Mouse (Mus musculus) heart, adult 2 months (tissue): ENCODE measurements around the gene Usp30. TPM values are rescaled to one million over a fixed set of nuclear protein-coding genes. Genes with fewer than 3 reads are reported as not detected.

Experiments
- DNase-seq, 2 experiments: peaks; one replicate each; pipeline ENCODE4 v3.0.0; 2021
- H3K27ac ChIP-seq: fragments of 200-600 bp; 2 replicates; pipeline ENCODE4 v1.8.1; 2022
- H3K27me3 ChIP-seq: fragments of 200-500 bp; 2 replicates; pipeline ENCODE4 v1.6.1; 2012; ENCODE audit warnings: mild to moderate bottlenecking, low read length, inconsistent platforms, mixed read lengths; ENCODE audit not compliant: control insufficient read depth, insufficient read depth
- H3K36me3 ChIP-seq: fragments of 200-500 bp; 2 replicates; pipeline ENCODE4 v1.6.1; 2012; ENCODE audit warnings: low read length, inconsistent platforms; ENCODE audit not compliant: control insufficient read depth, insufficient read depth
- H3K4me1 ChIP-seq: fragments of 200-500 bp; 2 replicates; pipeline ENCODE4 v1.6.1; 2011; ENCODE audit warnings: low read length; ENCODE audit not compliant: control insufficient read depth, insufficient read depth
- H3K4me3 ChIP-seq: fragments of 200-600 bp; 2 replicates; pipeline ENCODE4 v1.8.1; 2022
- H3K79me2 ChIP-seq: fragments of 200-500 bp; replicated peaks from 2 replicates; pipeline ENCODE4 v1.6.1; 2012; ENCODE audit warnings: mild to moderate bottlenecking, inconsistent platforms, low read length, moderate library complexity, mixed read lengths; ENCODE audit not compliant: control insufficient read depth, insufficient read depth
- H3K9ac ChIP-seq: fragments of 200-500 bp; 2 replicates; pipeline ENCODE4 v1.6.1; 2012; ENCODE audit warnings: low read depth, mild to moderate bottlenecking, control low read depth, inconsistent platforms, low read length, mixed read lengths
- CTCF ChIP-seq: fragments of 200-600 bp; IDR thresholded peaks from 2 replicates; pipeline ENCODE4 v1.8.1; 2022; ENCODE audit warnings: antibody characterized with exemption, mild to moderate bottlenecking, moderate library complexity
- EP300 ChIP-seq: fragments of 200-500 bp; IDR thresholded peaks from 2 replicates; pipeline ENCODE4 v1.6.1; 2011; ENCODE audit warnings: low read depth, low read length, control low read depth; ENCODE audit not compliant: insufficient read depth
- POLR2A ChIP-seq: fragments of 200-500 bp; IDR thresholded peaks from 2 replicates; pipeline ENCODE4 v1.6.1; 2011; ENCODE audit warnings: mild to moderate bottlenecking, low read depth, low read length, control low read depth; ENCODE audit not compliant: insufficient read depth
- WGBS: fragments of 180-500 bp; shearing (Covaris S2); methylation state at CpG from one replicate; pipeline ENCODE4 v1.1.7; 2018; 5-methylcytosine and 5-hydroxymethylcytosine counted together
- intact Hi-C: fragments of 180-260 bp; cut with DNase I; formaldehyde crosslinking; loops from one replicate; pipeline ENCODE4 v1.15.1; 2025
- polyA plus RNA-seq: library from polyadenylated mRNA; depleted of rRNA; stranded (reverse); fragments of >200 nt; gene quantifications from 2 replicates; pipeline ENCODE4 v1.2.3, GENCODE M21; 2012; rRNA removed
- total RNA-seq, 2 experiments: library from RNA; stranded (reverse); gene quantifications; 2 replicates each; pipeline ENCODE4 v1.2.3; 2021

The Usp30 gene
- total and polyA plus RNA-seq, 3 experiments = 10.1 to 11.2 (median 11.2) TPM

GRCm38 (mm10) chr5:114172936-114173335 is 107.7 kb downstream of the Usp30 start:
- Histone ChIP-seq H3K36me3 (peaks cover 3% of the 10 kb centered on the region), H3K4me3 (no peak overlapping the region), H3K27me3 (no peaks in the 10 kb centered on the region), H3K9ac (no peak overlapping the region), H3K27ac (no peak overlapping the region), H3K79me2 (0 out of 2 replicates have a peak, but pooled peaks cover 2% of the 10 kb centered on the region), H3K4me1 (peaks cover 5% of the 10 kb centered on the region)
- intact Hi-C loops = loop anchor here (10.0 kb wide), 1 partner anchor 202 kb away; no protein-coding TSS in a partner anchor
- DNase-seq = no peak
- 92% methylated on average over 3 of the region's 3 CpGs for WGBS
- TF ChIP-seq EP300 (0 out of 2 replicates have a peak, but pooled peaks have one; percentile 7), CTCF (no peak)

GRCm38 (mm10) chr5:114173458-114173857 is 108.2 kb downstream of the Usp30 start:
- Histone ChIP-seq H3K36me3 (peaks cover 4% of the 10 kb centered on the region), H3K79me2 (0 out of 2 replicates have a peak, but pooled peaks cover 2% of the 10 kb centered on the region), H3K4me3 (no peak overlapping the region), H3K27ac (peak overlapping the region; percentile 36; the same call in 1 of the 2 replicates), H3K4me1 (peaks cover 8% of the 10 kb centered on the region), H3K27me3 (no peaks in the 10 kb centered on the region), H3K9ac (no peak overlapping the region; the same call in 1 of the 2 replicates)
- peak; percentile 58 for TF ChIP-seq CTCF
- TF ChIP-seq POLR2A = no peak
- no peak for TF ChIP-seq EP300
- WGBS = 67% methylated on average over 7 of the region's 7 CpGs
- intact Hi-C loops = loop anchor here (10.0 kb wide), 1 partner anchor 201 kb away; no protein-coding TSS in a partner anchor
- no peak for DNase-seq

DNA sequence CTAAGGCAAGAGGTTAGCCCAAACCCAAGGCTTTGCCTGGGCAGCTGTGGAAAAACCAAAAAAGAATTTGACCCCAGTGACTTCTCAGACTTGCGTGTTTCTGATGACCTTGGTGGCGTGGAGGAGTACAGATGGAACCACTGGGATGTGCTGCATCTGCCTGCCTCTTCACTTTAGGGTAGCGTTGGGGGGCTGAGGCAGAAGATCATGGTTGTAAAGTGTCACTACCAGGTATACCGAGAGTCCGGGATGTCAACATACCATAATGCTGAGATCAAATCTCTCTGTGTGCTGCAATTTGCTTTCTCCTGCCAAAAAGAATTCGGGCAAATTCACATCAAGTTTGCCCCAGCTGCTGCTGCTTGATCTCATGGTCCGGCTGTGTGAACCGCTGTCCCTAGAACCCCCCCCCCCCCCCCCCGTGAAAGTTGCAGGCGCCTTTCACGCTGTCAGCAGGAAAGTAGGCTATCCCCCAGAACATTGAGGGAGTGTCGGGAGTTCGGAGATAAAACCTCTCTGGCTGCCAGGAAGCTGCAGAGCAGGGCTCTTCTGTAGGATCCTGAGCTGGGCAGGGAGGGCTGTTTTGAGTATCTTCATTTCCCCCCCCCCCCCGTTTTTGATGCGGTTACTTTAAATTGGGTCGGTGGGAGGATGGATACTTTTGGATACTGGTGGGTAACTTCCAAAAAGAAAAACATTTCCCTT is 108.8 kb downstream of the Usp30 start:
- 10% methylated on average over 15 of the region's 16 CpGs for WGBS
- H3K36me3 ChIP-seq = peaks cover 4% of the 10 kb centered on the region
- intact Hi-C loops = loop anchor here (10.0 kb wide), 1 partner anchor 201 kb away; no protein-coding TSS in a partner anchor
- H3K27ac ChIP-seq = peak overlapping the region; percentile 94
- peaks cover 14% of the 10 kb centered on the region for H3K4me1 ChIP-seq
- peak overlapping the region; percentile 35; the same call in 1 of the 2 replicates for H3K9ac ChIP-seq
- H3K79me2 ChIP-seq = 0 out of 2 replicates have a peak, but pooled peaks cover 2% of the 10 kb centered on the region
- TF ChIP-seq EP300 = no peak
- no peak for TF ChIP-seq CTCF
- TF ChIP-seq POLR2A = no peak
- DNase-seq = no peak
- no peaks in the 10 kb centered on the region for H3K27me3 ChIP-seq
- H3K4me3 ChIP-seq = no peak overlapping the region

Other genes with a start within 250 kb of the Usp30 start
- gene Selplg, start 232.8 kb upstream of the Usp30 start, total RNA-seq = 1 to 10 TPM; 3.4 to 4.5 TPM
- gene Selplg, start 232.8 kb upstream of the Usp30 start, polyA plus RNA-seq = 5.7 and 14.1 TPM in 2 replicates
- 10 to 100 TPM; 24.6 to 30.1 TPM for gene Coro1c, start 156.7 kb upstream of the Usp30 start, total RNA-seq
- 24.1 and 27.9 TPM in 2 replicates for gene Coro1c, start 156.7 kb upstream of the Usp30 start, polyA plus RNA-seq
- gene Ssh1, start 71.6 kb upstream of the Usp30 start, total RNA-seq = 10 to 100 TPM; 13.4 to 15.2 TPM
- 7.4 and 9.8 TPM in 2 replicates for gene Ssh1, start 71.6 kb upstream of the Usp30 start, polyA plus RNA-seq
- not detected for gene Dao, start 61.8 kb upstream of the Usp30 start, total RNA-seq
- not detected in 2 replicates for gene Dao, start 61.8 kb upstream of the Usp30 start, polyA plus RNA-seq
- not detected for gene Svop, start 26.1 kb downstream of the Usp30 start, total RNA-seq
- gene Svop, start 26.1 kb downstream of the Usp30 start, polyA plus RNA-seq = 0.08 and 0.12 TPM in 2 replicates
- 1 to 10 TPM; 1.6 to 2.0 TPM for gene Alkbh2, start 62.8 kb downstream of the Usp30 start, total RNA-seq
- 3.0 and 3.1 TPM in 2 replicates for gene Alkbh2, start 62.8 kb downstream of the Usp30 start, polyA plus RNA-seq
- 10 to 100 TPM; 27.1 to 32.1 TPM for gene Ung, start 64.9 kb downstream of the Usp30 start, total RNA-seq
- 24.4 and 28.3 TPM in 2 replicates for gene Ung, start 64.9 kb downstream of the Usp30 start, polyA plus RNA-seq
- gene Acacb, start 81.1 kb downstream of the Usp30 start, total RNA-seq = 100 to 1,000 TPM; 205 to 251 TPM
- gene Acacb, start 81.1 kb downstream of the Usp30 start, polyA plus RNA-seq = 105 and 141 TPM in 2 replicates
- not detected for gene Foxn4, start 208.3 kb downstream of the Usp30 start, total RNA-seq
- gene Foxn4, start 208.3 kb downstream of the Usp30 start, polyA plus RNA-seq = 0.12 TPM in 1 of 2 replicates, not detected in the other
- under 1 TPM in 1 of 2 experiments, not detected in 1; 0.39 TPM for gene Myo1h, start 223.7 kb downstream of the Usp30 start, total RNA-seq
- 0.12 and 0.47 TPM in 2 replicates for gene Myo1h, start 223.7 kb downstream of the Usp30 start, polyA plus RNA-seq